Mouse (Mus musculus) bone marrow, adult 2 months (tissue): Measurements from ENCODE around the gene Fbxo6.

Source experiments
- CTCF ChIP-seq: fragments of 200-500 bp; IDR thresholded peaks from 2 replicates; pipeline ENCODE4 v1.5.1; 2011; ENCODE audit warnings: low read length, control low read depth; ENCODE audit not compliant: control insufficient read depth, insufficient read depth
- POLR2A ChIP-seq: fragments of 200-500 bp; IDR thresholded peaks from 2 replicates; pipeline ENCODE4 v1.6.1; 2011; ENCODE audit warnings: low read depth, mild to moderate bottlenecking, control low read depth, low read length, borderline replicate concordance; ENCODE audit not compliant: control insufficient read depth

DNA sequence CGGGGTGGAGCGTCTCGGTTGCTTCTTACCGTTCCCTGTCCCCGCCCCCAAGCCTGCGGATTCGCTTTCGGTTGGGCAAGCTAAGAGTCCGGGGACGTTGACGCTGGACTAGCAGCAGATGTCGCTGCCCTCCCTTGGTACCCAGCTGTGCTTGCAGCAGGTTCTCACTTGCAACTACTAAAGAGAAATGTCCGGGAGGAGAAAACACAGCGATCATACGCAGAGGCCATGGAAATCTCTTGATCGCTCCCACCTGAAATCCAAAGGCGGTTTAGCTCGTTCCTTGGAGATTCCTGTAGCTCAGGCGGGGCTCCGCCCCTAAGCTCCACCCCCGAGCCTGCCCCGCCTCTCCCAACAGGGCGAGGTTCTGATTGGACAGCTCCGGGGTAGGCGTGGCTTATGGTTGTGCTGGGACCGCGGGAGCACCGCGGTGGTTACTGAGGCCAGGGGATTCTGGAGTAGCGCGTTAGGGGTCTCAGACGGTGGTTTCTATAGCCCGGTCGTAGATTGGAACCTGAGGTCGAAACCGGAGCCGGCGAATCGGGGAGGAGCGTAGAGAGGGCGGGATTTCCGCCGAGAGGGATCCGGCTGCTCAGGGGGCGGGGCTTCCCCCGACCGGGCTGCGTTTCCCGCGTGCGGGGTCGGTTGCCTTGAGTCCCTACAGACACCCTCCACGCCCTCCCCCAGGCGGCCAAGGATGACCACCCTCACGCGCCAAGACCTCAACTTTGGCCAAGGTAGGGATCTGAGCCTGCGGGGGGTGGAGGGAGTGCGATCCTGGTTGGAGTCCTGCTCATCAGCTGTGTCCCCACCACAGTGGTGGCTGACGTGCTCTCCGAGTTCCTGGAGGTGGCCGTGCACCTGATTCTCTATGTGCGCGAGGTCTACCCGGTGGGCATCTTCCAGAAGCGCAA lies 11.6 kb downstream of the Fbxo6 start:
- peak; percentile 65; the same call in 1 of the 2 replicates for TF ChIP-seq POLR2A
- peak; percentile 77 for TF ChIP-seq CTCF
